Mouse (Mus musculus): ENCODE measurements around the gene Cela3b. TPM values are rescaled to one million over a fixed set of nuclear protein-coding genes. Genes with fewer than 3 reads are reported as not detected.

The Cela3b gene
- total RNA-seq (2023), result under 1 TPM in 1 of 2 experiments, not detected in 1; 0.79 TPM

DNA sequence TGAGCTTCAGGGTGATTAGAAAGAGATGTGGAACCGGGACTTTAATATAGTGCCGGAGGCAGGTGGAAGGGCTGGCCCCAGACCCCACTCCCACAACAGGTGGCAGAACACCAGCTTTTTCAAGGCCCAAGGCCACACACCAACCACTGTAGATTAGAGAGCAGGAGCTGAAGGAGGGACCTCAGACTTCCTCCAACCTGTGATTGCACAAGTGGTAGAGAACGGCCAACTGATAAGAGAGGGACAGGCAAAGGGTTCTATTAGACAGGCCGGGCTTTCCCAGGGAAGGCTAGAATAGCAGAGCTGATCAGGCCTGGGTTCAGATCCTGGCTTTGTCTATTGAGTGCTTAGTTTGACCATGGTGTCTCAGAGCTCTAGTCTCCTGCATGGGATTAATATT is at the start of gene Cela3b:
Cela3b (minus strand) TSS at position 39 of the 400 bp plus-strand sequence.

DNA sequence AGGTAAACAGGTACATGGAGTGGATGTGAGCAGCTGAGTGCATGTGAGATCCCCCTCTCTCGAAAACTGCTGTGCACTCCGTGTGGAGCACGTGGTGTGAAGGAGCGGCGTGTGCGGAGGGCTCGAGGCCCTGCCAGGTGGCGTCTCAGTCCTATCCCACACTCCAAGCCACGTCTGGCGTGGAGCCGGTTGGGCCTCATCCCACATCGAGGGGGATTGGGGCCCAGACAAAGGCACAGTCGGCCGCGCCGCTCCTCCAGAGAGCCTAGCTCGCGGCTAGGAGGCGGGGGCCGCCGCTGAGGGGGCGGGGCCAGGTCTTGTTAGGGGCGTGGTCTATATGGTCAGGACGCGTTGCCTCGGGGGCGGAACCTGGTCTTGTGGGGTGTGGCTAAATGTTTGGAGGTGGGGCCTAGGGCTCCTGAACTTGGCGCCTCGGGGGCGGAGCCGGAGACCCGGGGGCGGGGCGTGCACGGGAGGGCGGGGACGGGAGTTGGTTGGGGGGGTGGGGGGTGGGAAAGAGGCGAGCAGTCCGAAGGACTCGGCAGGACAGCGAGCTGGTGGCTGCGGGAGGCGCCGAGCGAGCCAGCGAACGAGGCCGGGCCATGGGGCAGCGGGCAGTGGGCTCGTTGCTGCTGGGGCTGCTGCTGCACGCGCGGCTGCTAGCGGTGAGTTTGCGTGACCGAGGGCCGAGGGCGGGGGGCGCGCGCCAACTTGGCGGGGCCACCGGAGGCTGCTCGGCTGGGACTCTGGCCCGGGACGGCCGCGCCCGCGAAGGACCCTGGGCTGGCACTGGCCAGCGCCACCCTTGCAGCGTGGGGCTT is 38.1 kb upstream of the Cela3b start, which contains the start of gene Hspg2:
Hspg2 (plus strand) TSS at position 510 of the 821 bp plus-strand sequence.

DNA sequence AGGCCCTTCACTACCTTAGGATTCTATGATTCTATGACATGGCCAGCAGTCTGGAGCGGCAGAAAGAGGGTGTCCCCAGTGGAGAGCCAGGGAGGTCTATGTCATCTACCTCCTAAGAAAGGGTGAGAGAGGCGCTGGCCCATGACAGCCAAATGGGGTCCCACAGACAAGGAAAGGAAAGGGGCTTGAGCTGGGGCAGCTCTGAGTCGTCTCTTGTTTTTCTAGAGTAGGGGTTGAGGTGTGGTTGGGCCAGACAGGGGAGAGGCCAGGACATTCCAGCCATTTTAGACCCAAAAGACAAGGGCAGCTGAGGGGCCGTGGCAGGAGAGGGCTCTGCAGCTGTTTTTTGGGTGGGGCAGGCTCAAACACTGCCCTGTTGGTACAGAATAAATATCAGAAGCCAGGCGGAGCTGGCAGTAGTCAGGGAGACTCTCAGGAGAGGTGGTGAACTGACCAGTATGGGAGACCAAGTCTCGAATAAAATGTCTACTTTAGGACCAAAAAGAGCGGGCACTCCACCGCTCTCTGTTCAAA is 23.0 kb upstream of the Cela3b start, which contains the start of gene 1700013G24Rik:
1700013G24Rik (plus strand) TSS at position 51 of the 534 bp plus-strand sequence.

DNA sequence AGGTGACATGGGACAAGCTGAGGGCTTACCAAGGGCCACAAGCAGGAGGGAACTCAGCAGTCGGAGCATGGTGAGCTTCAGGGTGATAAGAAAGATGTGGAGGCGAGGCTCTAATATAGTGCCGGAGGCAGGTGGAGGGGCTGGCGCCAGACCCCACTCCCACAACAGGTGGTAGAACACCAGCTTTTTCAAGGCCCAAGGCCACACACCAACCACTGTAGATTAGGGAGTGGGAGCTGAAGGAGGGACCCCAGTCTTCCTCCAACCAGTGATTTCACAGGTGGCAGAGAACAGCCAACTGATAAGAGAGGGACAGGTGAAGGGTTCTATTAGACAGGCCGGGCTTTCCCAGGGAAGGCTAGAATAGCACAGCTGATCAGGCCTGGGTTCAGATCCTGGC is 20.6 kb downstream of the Cela3b start, which contains the start of gene Cela3a:
Cela3a (minus strand) TSS at position 101 of the 400 bp plus-strand sequence.

Other genes with a start within 250 kb of the Cela3b start
- gene Wnt4, start 153.1 kb downstream of the Cela3b start, total RNA-seq (2023), result not detected
- 100 to 1,000 TPM; 574 to 635 TPM for gene Cdc42, start 72.8 kb downstream of the Cela3b start, total RNA-seq (2023)
- not detected for gene Cela3a, start 20.7 kb downstream of the Cela3b start, total RNA-seq (2023)
- not detected for gene 1700013G24Rik, start 22.7 kb upstream of the Cela3b start, total RNA-seq (2023)
- under 1 TPM; 0.33 to 0.58 TPM for gene Hspg2, start 38.2 kb upstream of the Cela3b start, total RNA-seq (2023)
- gene Ldlrad2, start 144.0 kb upstream of the Cela3b start, total RNA-seq (2023), result not detected
- gene Usp48, start 163.2 kb upstream of the Cela3b start, total RNA-seq (2023), result 100 to 1,000 TPM; 157 to 158 TPM
- 1 to 10 TPM; 1.5 to 3.2 TPM for gene Rap1gap, start 234.2 kb upstream of the Cela3b start, total RNA-seq (2023)

Data from monocyte, adult 59 days (primary cell).